Mouse (Mus musculus): ENCODE measurements around the gene Hist1h1c. TPM values are rescaled to one million over a fixed set of nuclear protein-coding genes. Genes with fewer than 3 reads are reported as not detected.

The Hist1h1c gene
- 16.7 and 22.7 TPM in 2 replicates for polyA plus RNA-seq (2015; fragmentation: Nextera tagmentation; extraction: Ambion mirVana)

DNA sequence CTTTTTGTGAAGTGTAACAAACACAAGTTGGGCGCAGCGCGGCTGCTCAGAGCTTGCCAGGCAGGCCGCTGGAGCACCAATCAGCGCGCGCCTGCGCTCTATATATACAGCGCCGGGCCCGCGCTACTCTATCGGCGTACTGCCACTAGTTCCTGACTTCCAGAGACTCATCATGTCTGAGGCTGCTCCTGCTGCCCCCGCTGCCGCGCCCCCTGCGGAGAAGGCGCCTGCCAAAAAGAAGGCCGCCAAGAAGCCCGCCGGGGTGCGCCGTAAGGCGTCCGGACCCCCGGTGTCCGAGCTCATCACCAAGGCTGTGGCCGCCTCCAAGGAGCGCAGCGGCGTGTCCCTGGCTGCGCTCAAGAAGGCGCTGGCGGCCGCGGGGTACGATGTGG lies at the start of gene Hist1h1c:
Gene Hist1h1c (plus strand): TSS at position 132 of the 392 bp plus-strand sequence.
- H3K4me2 ChIP-seq (ENCODE audit: low read length): peak within 1 kb of the TSS; percentile 97
- H3K4me1 ChIP-seq (replicated peaks; ENCODE audit: control insufficient read depth, insufficient read depth, low read length): peaks cover 16% of the 10 kb centered on the region
- peak; percentile 95 for ATAC-seq
- under 1% methylated on average over 30 of the region's 38 CpGs for WGBS
- peak within 1 kb of the TSS; percentile 90 for H3K27ac ChIP-seq (ENCODE audit: low read length)
- H3K4me3 ChIP-seq (replicated peaks; ENCODE audit: low read length): peak within 1 kb of the TSS; percentile 67
- H3K36me3 ChIP-seq (ENCODE audit: control insufficient read depth, insufficient read depth): no peaks in the 10 kb centered on the region
- peak within 1 kb of the TSS; percentile 58 for H3K9ac ChIP-seq (replicated peaks; ENCODE audit: low read depth, low read length)
- no peaks in the 10 kb centered on the region for H3K9me3 ChIP-seq (ENCODE audit: control insufficient read depth, low read length)
- no peaks in the 10 kb centered on the region for H3K27me3 ChIP-seq (replicated peaks; ENCODE audit: control insufficient read depth, insufficient read depth, low read length)

- ATAC-seq: no peak
- Histone ChIP-seq H3K27ac (ENCODE audit: low read length) (no peak overlapping the region), H3K27me3 (replicated peaks; ENCODE audit: control insufficient read depth, insufficient read depth, low read length) (no peaks in the 10 kb centered on the region), H3K4me2 (ENCODE audit: low read length) (no peak overlapping the region), H3K9me3 (ENCODE audit: control insufficient read depth, low read length) (no peaks in the 10 kb centered on the region), H3K4me1 (replicated peaks; ENCODE audit: control insufficient read depth, insufficient read depth, low read length) (peaks cover 10% of the 10 kb centered on the region), H3K9ac (replicated peaks; ENCODE audit: low read depth, low read length) (no peak overlapping the region), H3K36me3 (ENCODE audit: control insufficient read depth, insufficient read depth) (no peaks in the 10 kb centered on the region), H3K4me3 (replicated peaks; ENCODE audit: low read length) (no peak overlapping the region)
- WGBS: 91% methylated on average over 2 of the region's 2 CpGs
Observed at GRCm38 (mm10) chr13:23688956-23689355, 49.7 kb upstream of the Hist1h1c start.

DNA sequence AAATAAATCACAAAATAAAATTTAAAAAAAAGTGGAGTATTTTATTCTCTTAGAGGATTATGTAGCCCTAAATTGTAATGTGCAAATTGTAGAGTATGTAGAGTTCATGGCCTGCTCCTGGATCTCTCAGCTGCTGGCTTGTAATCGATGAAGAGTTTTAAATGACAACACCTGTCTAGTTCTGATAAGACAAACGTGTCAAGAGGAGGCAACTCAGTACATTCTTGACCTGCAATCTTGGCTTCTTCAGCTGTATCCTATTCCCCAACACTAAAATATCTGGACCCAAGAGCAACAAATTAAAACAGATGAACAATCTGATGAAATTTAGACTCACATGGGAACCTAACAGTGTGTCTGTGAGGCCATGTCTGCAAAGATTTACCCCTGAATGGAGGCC lies 49.1 kb upstream of the Hist1h1c start:
- Histone ChIP-seq H3K27ac (ENCODE audit: low read length) (no peak overlapping the region), H3K4me2 (ENCODE audit: low read length) (no peak overlapping the region), H3K9ac (replicated peaks; ENCODE audit: low read depth, low read length) (no peak overlapping the region), H3K4me3 (replicated peaks; ENCODE audit: low read length) (no peak overlapping the region), H3K36me3 (ENCODE audit: control insufficient read depth, insufficient read depth) (no peaks in the 10 kb centered on the region), H3K4me1 (replicated peaks; ENCODE audit: control insufficient read depth, insufficient read depth, low read length) (peaks cover 10% of the 10 kb centered on the region), H3K9me3 (ENCODE audit: control insufficient read depth, low read length) (no peaks in the 10 kb centered on the region), H3K27me3 (replicated peaks; ENCODE audit: control insufficient read depth, insufficient read depth, low read length) (no peaks in the 10 kb centered on the region)
- ATAC-seq: no peak
- 88% methylated on average over 2 of the region's 2 CpGs for WGBS

DNA sequence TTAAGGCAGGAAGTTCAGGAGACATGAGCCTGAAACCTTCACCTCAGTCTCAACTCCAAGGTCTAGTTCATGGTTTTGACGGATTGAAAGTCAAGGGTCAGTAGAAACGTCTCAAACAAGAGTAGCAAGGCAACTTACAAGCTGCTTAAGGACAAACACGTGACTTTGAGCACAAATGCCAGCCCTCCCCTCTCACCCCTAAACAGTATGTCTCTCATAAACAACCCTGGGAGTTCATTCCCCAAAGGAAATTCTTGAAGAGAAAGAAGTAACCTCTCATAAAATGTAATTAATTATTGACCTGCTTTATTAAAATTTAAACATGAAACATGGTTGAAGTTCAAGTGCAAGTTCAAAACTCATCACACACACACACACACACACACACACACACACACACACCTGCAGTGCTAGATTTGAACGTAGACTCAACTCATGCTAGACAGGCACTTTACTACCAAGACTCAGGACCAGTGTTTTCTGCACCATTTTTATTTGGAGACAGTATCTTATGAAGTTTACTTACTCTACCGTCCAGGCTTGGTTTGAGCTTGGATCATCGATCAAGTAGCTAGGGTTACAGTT lies 44.7 kb upstream of the Hist1h1c start:
- H3K4me1 ChIP-seq (replicated peaks; ENCODE audit: control insufficient read depth, insufficient read depth, low read length): peaks cover 4% of the 10 kb centered on the region
- WGBS: 95% methylated on average over 6 of the region's 6 CpGs

GRCm38 (mm10) chr13:23694956-23695355 lies 43.7 kb upstream of the Hist1h1c start:
- no peaks in the 10 kb centered on the region for H3K9me3 ChIP-seq (ENCODE audit: control insufficient read depth, low read length)
- H3K27me3 ChIP-seq (replicated peaks; ENCODE audit: control insufficient read depth, insufficient read depth, low read length): no peaks in the 10 kb centered on the region
- 95% methylated on average over 9 of the region's 9 CpGs for WGBS
- no peak overlapping the region for H3K4me2 ChIP-seq (ENCODE audit: low read length)
- H3K9ac ChIP-seq (replicated peaks; ENCODE audit: low read depth, low read length): no peak overlapping the region
- ATAC-seq: no peak
- peaks cover 4% of the 10 kb centered on the region for H3K4me1 ChIP-seq (replicated peaks; ENCODE audit: control insufficient read depth, insufficient read depth, low read length)
- no peak overlapping the region for H3K27ac ChIP-seq (ENCODE audit: low read length)
- no peaks in the 10 kb centered on the region for H3K36me3 ChIP-seq (ENCODE audit: control insufficient read depth, insufficient read depth)
- no peak overlapping the region for H3K4me3 ChIP-seq (replicated peaks; ENCODE audit: low read length)

More for the DNA sequence above, 44.7 kb upstream of the Hist1h1c start:
- no peak overlapping the region for H3K27ac ChIP-seq (ENCODE audit: low read length)
- H3K4me3 ChIP-seq (replicated peaks; ENCODE audit: low read length): no peak overlapping the region
- H3K9ac ChIP-seq (replicated peaks; ENCODE audit: low read depth, low read length): no peak overlapping the region
- no peak overlapping the region for H3K4me2 ChIP-seq (ENCODE audit: low read length)
- no peaks in the 10 kb centered on the region for H3K36me3 ChIP-seq (ENCODE audit: control insufficient read depth, insufficient read depth)
- ATAC-seq: no peak
- no peaks in the 10 kb centered on the region for H3K9me3 ChIP-seq (ENCODE audit: control insufficient read depth, low read length)
- no peaks in the 10 kb centered on the region for H3K27me3 ChIP-seq (replicated peaks; ENCODE audit: control insufficient read depth, insufficient read depth, low read length)

GRCm38 (mm10) chr13:23695514-23695913 lies 43.1 kb upstream of the Hist1h1c start, which contains the start of gene Hist1h1t:
Hist1h1t (plus strand) TSS chr13:23695814.
- Histone ChIP-seq H3K9me3 (ENCODE audit: control insufficient read depth, low read length) (no peaks in the 10 kb centered on the region), H3K27me3 (replicated peaks; ENCODE audit: control insufficient read depth, insufficient read depth, low read length) (no peaks in the 10 kb centered on the region), H3K9ac (replicated peaks; ENCODE audit: low read depth, low read length) (no peak within 1 kb of the TSS), H3K27ac (ENCODE audit: low read length) (no peak within 1 kb of the TSS), H3K4me3 (replicated peaks; ENCODE audit: low read length) (no peak within 1 kb of the TSS), H3K4me1 (replicated peaks; ENCODE audit: control insufficient read depth, insufficient read depth, low read length) (peaks cover 4% of the 10 kb centered on the region), H3K36me3 (ENCODE audit: control insufficient read depth, insufficient read depth) (no peaks in the 10 kb centered on the region), H3K4me2 (ENCODE audit: low read length) (no peak within 1 kb of the TSS)
- ATAC-seq: no peak
- 55% methylated on average over 13 of the region's 13 CpGs for WGBS

- Histone ChIP-seq H3K9ac (replicated peaks; ENCODE audit: low read depth, low read length) (no peak overlapping the region), H3K27ac (ENCODE audit: low read length) (no peak overlapping the region), H3K27me3 (replicated peaks; ENCODE audit: control insufficient read depth, insufficient read depth, low read length) (no peaks in the 10 kb centered on the region), H3K4me2 (ENCODE audit: low read length) (no peak overlapping the region), H3K9me3 (ENCODE audit: control insufficient read depth, low read length) (no peaks in the 10 kb centered on the region), H3K4me3 (replicated peaks; ENCODE audit: low read length) (no peak overlapping the region), H3K4me1 (replicated peaks; ENCODE audit: control insufficient read depth, insufficient read depth, low read length) (peaks cover 4% of the 10 kb centered on the region), H3K36me3 (ENCODE audit: control insufficient read depth, insufficient read depth) (no peaks in the 10 kb centered on the region)
- WGBS: 70% methylated on average over 15 of the region's 15 CpGs
- ATAC-seq: no peak
Observed at GRCm38 (mm10) chr13:23696061-23696474, 42.5 kb upstream of the Hist1h1c start.

DNA sequence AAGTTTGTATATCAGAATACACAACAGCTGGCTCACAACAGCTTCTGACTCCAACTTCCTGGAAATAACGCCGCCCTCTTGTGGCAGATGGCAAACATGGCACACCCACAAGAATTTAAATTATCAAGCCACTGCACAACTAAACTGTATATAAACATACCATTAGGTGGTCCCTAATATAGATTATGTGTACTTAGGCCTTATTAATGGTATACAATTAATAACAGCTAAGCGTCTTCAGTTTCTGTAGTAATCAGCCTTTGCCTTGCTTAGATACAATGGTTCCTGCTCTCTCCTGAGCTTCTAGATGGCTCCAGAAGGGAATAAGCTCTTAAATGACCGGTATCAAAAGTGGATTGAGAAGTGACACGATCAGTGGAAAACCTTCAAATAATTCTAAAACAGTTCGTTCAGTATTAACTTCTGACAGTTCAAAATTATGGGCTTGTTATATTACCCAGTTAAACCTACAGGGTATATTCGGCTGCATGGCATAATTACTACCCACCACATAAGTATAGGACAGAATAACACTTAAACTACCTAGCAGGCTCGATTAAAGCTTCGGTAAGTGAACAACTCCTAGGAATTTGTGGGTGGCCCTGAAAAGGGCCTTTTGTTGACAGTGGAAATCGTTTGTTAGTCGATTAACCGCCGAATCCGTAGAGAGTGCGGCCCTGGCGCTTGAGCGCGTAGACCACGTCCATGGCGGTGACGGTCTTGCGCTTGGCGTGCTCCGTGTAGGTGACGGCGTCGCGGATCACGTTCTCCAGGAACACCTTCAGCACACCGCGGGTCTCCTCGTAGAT lies 40.9 kb upstream of the Hist1h1c start:
- ATAC-seq: peak; percentile 51
- peaks cover 4% of the 10 kb centered on the region for H3K4me1 ChIP-seq (replicated peaks; ENCODE audit: control insufficient read depth, insufficient read depth, low read length)
- WGBS: under 1% methylated on average over 22 of the region's 32 CpGs
- peak overlapping the region; percentile 46 for H3K4me3 ChIP-seq (replicated peaks; ENCODE audit: low read length)
- no peaks in the 10 kb centered on the region for H3K36me3 ChIP-seq (ENCODE audit: control insufficient read depth, insufficient read depth)
- peak overlapping the region; percentile 86 for H3K27ac ChIP-seq (ENCODE audit: low read length)
- H3K9me3 ChIP-seq (ENCODE audit: control insufficient read depth, low read length): no peaks in the 10 kb centered on the region
- peak overlapping the region; percentile 49 for H3K9ac ChIP-seq (replicated peaks; ENCODE audit: low read depth, low read length)
- no peaks in the 10 kb centered on the region for H3K27me3 ChIP-seq (replicated peaks; ENCODE audit: control insufficient read depth, insufficient read depth, low read length)
- H3K4me2 ChIP-seq (ENCODE audit: low read length): peak overlapping the region; percentile 65

DNA sequence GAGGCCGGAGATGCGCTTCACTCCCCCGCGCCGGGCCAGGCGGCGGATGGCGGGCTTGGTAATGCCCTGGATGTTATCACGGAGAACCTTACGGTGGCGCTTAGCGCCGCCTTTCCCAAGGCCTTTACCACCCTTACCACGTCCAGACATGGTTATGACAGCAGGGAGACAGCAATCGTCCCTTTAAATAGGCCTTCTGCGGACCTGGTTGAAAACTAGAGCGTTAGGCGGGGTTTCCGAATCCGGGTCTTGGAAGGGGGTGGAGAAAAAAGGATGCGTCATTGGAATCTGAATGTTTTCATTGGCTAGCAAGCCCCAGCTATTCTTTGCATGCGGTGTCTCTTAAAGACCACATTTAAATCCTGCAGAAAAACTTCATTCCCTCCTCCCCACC lies 40.3 kb upstream of the Hist1h1c start, which contains the start of gene Hist1h4c:
Gene Hist1h4c (minus strand): TSS at position 155 of the 394 bp plus-strand sequence.
- no peaks in the 10 kb centered on the region for H3K9me3 ChIP-seq (ENCODE audit: control insufficient read depth, low read length)
- peaks cover 4% of the 10 kb centered on the region for H3K4me1 ChIP-seq (replicated peaks; ENCODE audit: control insufficient read depth, insufficient read depth, low read length)
- H3K27ac ChIP-seq (ENCODE audit: low read length): peak within 1 kb of the TSS; percentile 86
- WGBS: under 1% methylated on average over 20 of the region's 22 CpGs
- H3K36me3 ChIP-seq (ENCODE audit: control insufficient read depth, insufficient read depth): no peaks in the 10 kb centered on the region
- peak within 1 kb of the TSS; percentile 49 for H3K9ac ChIP-seq (replicated peaks; ENCODE audit: low read depth, low read length)
- peak within 1 kb of the TSS; percentile 46 for H3K4me3 ChIP-seq (replicated peaks; ENCODE audit: low read length)
- H3K27me3 ChIP-seq (replicated peaks; ENCODE audit: control insufficient read depth, insufficient read depth, low read length): no peaks in the 10 kb centered on the region
- H3K4me2 ChIP-seq (ENCODE audit: low read length): peak within 1 kb of the TSS; percentile 65
- peak; percentile 96 for ATAC-seq
